Mouse (Mus musculus): ENCODE data around the gene H2-T3.
"Not testable (repeated sequence)": the region's sequence is repeated elsewhere in the genome, so short reads cannot be mapped to it uniquely, and the experiment has no call there.

H2-T3 gene

DNA sequence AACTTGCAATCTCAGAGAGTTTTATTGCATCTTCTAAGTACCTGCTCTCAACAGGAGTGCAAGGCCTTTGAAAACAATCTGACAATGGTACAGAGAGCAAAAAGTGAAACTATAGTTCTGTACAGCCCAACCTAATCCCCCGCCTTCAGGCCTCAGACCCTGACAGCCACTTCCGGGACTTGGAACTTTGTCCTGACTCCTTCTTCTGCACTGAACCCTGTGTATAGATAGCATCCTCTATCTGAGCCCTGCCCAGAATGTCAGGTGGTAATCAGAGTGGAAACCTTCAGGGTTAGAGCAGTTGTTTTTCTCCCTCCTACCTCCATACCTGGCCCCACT is at the start of gene H2-T3:
Gene H2-T3 (minus strand): TSS at position 119 of the 339 bp plus-strand sequence.
- no peak for DNase-seq

DNA sequence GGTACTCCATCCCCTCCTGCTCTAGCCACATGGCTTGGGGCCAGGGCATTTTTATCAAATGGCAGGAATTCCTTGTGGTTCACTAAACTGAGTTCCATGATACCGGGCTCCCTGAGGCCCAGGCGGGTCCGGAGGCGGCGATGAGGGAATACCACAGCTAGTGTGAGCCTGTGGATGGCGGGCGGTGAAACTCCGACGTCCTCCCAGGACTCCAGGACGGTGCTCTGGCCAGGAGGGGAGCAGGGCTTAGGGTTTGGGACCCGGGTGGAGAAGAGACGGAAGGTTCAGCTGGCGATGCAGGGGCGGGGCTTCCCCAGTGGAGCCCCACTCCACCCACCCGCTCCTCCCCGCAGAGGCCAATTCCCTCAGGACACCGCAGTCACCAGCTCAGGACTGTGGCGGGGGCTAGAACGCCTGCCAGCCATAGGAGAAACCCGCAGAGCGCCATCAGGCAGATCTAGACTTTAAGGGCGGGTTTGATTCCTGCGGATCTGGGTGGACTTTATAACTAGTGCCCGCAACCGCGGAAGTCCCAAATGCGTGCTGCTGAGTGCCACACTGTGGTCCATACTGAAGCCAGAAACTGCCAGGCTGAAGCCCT is 47.3 kb upstream of the H2-T3 start:
- DNase-seq, result peak; percentile 58

- not testable (repeated sequence) for DNase-seq
Observed at GRCm38 (mm10) chr17:36235300-36235699, 45.2 kb upstream of the H2-T3 start.

- no peak for DNase-seq
Observed at GRCm38 (mm10) chr17:36233572-36233971, 43.5 kb upstream of the H2-T3 start.

DNA sequence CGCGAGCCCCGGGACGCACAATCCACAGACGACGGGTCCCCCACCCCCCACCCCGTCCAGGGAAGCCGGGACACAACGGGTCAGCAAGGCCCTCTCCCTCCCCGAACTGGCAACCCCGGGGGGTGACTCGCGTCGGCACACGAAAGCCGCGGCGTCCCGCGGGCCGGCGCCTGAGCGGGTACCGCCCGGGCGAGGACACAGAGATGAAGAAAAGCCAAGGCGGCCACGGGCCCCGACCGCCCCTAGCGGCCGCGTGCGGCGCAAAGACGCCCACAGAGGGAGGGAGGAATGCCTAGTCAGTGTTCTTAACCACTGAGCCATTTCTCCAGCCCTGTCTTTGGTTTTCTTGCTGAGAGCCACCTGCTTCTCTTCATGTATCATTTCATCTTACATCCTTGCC is 41.2 kb upstream of the H2-T3 start:
- DNase-seq, result peak; percentile 86

GRCm38 (mm10) chr17:36229046-36229445 is 39.0 kb upstream of the H2-T3 start:
- DNase-seq, result peak; percentile 37

GRCm38 (mm10) chr17:36226921-36227320 is 36.8 kb upstream of the H2-T3 start:
- DNase-seq, result peak; percentile 40

- DNase-seq, result peak; percentile 23
Observed at GRCm38 (mm10) chr17:36225231-36225824, 35.2 kb upstream of the H2-T3 start.

- no peak for DNase-seq
Observed at GRCm38 (mm10) chr17:36224451-36224850, 34.4 kb upstream of the H2-T3 start.

GRCm38 (mm10) chr17:36218594-36219155 is 28.6 kb upstream of the H2-T3 start:
- no peak for DNase-seq

DNA sequence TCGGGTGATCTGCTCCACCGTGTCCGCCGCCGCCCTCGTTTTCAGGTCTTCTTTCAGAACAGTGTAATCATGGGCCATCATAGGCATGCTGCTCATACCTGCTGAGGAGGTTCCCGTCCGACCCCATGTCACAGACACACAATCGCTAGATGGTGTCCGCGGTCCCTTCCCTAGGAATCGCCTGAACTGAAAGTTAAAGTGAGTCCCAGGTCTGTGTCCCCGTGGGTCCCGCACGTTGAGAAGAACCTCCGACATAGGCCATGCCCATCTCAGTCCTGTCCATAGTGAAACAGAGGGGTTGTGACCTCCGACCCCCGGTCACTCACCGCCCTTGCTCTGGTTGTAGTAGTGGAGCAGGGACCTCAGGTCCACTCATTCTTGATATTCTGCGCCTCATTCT is 25.5 kb upstream of the H2-T3 start:
- no peak for DNase-seq

DNA sequence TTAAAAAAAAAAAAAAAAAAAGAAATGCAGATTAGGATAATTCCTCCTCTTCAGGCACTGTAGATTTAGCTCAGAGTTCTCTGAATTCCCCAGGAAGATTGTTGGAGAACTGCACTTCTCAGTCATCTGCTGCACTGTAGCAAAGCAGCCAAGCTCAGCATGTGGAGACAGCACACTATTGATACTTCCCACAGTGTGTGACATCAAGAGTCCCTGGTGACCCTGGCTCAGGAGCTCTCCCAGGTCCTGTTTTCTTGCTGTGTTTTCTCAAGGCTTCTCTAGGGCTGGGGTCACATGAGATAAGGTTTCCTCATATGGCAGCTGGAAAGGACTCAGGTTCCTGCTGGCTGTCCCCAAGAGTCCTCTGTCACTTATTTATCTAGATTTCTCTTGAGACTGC is 16.8 kb upstream of the H2-T3 start:
- no peak for DNase-seq

- DNase-seq, result peak; percentile 34
Observed at GRCm38 (mm10) chr17:36205862-36206261, 15.8 kb upstream of the H2-T3 start.

DNA sequence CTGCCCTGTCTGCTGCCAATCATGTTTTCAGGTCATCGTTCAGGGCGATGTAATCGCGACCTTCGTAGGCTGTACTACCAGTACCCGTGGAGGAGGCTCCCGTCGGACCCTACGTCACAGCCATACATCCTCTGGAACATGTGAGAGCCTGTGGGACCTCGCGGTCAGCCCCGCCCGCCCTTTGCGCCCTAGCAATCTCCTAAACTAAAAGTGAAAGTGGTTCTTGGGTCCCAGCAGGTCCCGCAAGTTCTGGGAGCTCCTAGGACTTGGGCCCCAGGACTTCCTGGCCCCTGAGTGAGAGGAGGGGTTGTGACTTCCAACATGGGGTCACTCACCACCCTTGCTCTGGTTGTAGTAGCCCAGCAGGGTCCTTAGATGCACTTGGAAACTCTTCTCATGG is 15.4 kb upstream of the H2-T3 start:
- peak; percentile 37 for DNase-seq

DNA sequence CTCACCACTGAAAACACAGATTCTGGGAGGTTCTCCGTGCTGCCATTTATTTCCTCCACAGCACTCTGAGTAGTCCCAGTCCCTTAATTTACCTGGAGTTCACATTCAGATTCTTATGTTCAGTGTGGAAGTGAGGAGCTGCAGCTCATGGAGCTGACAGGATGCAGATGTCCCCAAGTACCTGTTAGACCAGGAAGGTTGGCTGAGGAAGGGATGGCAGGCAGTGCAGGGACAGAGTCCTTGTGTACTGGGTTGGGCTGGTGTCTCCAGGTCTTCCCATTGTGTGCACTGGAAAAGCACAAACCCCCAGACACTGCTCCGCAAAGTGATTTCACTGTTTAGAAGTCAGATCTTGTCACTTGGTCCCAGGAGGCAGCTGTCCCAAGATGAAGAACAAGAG is 11.8 kb upstream of the H2-T3 start:
- DNase-seq, result no peak

GRCm38 (mm10) chr17:36198317-36198716 is 8.2 kb upstream of the H2-T3 start:
- peak; percentile 36 for DNase-seq

DNA sequence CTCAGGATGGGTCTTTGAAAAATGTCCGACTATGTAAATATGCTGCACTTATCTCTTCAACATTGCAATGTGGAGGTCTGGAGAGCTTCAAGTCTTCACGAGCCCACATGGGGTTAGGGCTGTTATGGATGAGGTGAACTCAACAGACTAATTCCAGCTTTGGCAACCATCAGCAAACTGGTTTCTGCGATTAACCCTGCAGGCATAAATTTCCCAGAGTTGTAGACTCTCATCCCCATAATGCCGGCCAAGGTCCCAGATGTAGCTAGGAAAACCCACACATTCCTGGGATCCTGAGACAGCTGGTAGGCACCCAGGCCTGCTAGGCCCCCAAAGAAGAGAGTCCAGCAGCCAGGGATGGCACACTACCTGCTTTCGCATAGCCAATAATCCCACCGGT is 4.4 kb upstream of the H2-T3 start:
- no peak for DNase-seq

GRCm38 (mm10) chr17:36193546-36194141 is 3.6 kb upstream of the H2-T3 start:
- peak; percentile 86 for DNase-seq

DNA sequence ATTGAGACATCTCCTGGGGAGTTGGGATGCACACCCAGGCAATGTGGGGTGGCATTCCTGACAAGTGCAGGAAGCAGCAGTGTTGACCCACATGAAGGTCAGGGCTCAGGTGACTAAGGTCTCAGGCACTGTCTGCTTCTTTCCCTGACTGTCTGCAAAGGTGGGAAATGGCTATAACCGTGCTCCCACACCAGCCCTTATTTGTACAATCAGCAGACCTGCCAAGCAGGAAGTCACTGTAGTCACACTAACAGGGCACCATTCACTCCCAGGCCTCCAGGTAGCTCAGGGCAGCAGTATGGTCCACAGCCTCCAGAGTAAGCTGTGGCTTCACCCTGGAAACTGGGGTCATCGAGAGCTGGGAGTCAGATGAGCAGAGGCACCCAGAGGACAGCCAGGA is 2.3 kb upstream of the H2-T3 start:
- DNase-seq, result no peak

GRCm38 (mm10) chr17:36189491-36190168 is 457 bp downstream of the H2-T3 start:
- DNase-seq, result no peak

GRCm38 (mm10) chr17:36187540-36187939 is 2.5 kb downstream of the H2-T3 start:
- no peak for DNase-seq

DNA sequence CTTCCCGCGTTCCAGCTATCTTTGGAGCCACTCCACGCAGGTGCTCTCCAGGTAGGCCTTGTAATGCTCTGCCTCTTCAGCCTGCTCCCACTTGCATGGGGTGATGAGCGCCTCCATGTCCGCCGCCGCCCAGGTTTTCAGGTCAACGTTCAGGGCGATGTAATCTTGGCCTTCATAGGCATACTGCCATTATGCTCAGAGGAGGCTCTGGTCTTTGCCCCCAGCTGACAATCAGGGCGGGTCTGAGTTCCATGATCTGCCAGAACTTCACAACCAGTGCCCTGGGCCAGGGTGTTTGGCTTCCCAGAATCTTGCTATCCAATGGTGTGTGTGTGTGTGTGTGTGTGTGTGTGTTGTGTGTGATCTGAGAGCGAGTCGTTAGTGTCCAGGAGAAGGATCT is 7.9 kb downstream of the H2-T3 start:
- no peak for DNase-seq

DNA sequence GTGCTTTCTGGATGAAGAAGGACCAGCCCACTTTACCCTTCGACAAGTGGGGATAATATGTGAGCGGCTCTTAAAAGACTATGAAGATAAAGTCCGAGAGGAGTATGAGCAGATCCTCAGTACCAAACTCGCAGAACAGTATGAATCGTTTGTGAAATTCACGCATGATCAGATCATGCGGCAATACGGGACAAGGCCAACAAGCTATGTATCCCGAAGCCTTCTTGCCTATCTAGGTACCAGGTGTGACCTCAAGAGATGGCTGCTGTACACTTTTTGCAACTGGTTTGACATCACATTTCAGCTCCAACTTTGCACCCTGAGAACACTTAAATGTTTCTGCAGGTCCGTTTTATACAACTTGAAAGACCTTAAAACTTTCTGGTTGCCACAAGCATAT is 10.6 kb downstream of the H2-T3 start:
- not testable (repeated sequence) for DNase-seq

DNA sequence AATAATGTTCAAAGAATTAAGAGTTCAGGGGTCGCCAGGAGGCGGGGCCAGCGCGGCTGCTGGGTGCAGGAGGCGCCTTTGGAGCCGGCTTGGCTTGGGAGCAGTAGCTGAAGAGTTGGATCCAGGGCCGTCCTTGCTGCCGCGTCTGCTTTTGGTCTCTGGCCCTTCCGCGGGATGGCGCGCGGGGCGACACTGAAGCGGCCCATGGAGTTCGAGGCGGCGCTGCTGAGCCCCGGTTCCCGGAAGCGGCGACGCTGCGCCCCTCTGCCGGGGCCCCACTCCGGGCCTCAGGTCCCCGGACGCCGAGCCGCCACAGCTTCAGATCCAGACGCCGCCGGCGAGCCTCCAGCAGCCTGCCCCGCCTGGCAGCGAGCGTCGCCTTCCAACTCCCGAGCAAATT is 11.1 kb downstream of the H2-T3 start:
- DNase-seq, result peak; percentile 55
